Mouse (Mus musculus) naive thymus-derived CD4-positive, alpha-beta T cell, adult 2 months (primary cell): ENCODE measurements around the gene Rpl9-ps1.

Source experiments
- DNase-seq: peaks from one replicate; pipeline ENCODE4 v3.0.0-alpha.2; 2011; ENCODE audit warnings: low read depth

Gene Rpl9-ps1

DNA sequence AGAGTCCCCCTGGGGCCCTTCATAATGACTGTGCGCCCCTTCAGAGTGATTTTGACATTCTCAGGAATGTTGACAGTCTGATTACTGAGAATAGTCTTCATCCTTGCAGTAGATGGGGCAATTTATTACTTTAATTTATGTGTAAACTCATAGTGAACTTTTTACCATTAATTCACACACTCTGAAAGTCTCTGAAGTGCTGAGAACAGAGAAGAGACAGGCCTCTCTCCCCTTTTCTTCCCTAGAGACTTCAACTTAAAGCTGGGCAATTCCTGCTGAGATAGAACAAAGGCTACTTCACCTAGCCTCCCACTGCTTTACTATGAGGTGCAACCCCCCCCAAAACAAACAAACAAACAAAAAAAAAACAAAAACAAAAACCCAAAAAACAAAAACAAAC is at the start of gene Rpl9-ps1:
Gene Rpl9-ps1 (minus strand): TSS at position 101 of the 400 bp plus-strand sequence.
- DNase-seq: no peak

DNA sequence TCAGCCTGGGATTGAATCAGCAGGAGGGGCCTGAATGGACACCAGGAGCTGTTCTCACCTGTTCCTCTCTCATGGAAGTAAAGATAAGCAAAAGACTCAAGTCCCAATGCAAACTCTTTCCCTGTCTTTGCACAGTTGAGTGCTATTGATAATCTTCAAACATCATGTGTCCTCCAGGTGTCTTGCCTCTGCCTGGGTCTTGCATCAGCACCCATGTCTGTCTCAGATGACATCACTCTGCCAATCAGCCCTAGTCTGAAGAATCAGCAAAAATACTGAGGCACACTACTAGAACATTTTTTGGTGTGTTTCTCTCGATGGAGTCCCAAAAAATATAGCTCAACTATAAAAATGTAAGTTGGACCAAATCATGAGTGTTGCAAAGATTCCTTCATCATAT is 46.6 kb upstream of the Rpl9-ps1 start:
- DNase-seq: no peak

GRCm38 (mm10) chr11:83689918-83690317 is 44.5 kb upstream of the Rpl9-ps1 start:
- no peak for DNase-seq

DNA sequence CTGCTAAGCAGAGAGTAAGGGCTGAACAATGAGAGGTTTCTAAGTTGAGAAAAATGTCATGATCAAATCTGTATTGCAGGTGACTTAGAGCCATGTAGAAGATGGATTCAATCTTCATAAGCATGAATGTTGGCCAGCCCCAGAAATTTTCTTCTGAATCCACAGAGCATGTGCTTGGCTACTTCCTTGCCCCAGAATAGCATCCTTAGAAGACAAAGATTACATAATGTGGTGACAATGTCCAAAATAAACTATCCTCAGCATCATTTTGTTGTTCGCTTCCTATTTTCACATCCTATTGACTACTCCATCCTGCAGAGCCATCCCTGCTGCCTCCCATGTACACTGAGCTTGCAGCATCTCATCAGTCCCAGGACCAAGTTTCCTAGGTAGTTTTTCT is 30.2 kb upstream of the Rpl9-ps1 start:
- DNase-seq: no peak

GRCm38 (mm10) chr11:83671743-83672142 is 26.3 kb upstream of the Rpl9-ps1 start:
- DNase-seq: no peak

GRCm38 (mm10) chr11:83663532-83663931 is 18.1 kb upstream of the Rpl9-ps1 start:
- no peak for DNase-seq

- DNase-seq: peak; percentile 14
These were observed 16.8 kb upstream of the Rpl9-ps1 start, which contains the start of gene Ccl4 for GRCm38 (mm10) chr11:83662204-83662603. Ccl4 (plus strand) TSS chr11:83662584.

DNA sequence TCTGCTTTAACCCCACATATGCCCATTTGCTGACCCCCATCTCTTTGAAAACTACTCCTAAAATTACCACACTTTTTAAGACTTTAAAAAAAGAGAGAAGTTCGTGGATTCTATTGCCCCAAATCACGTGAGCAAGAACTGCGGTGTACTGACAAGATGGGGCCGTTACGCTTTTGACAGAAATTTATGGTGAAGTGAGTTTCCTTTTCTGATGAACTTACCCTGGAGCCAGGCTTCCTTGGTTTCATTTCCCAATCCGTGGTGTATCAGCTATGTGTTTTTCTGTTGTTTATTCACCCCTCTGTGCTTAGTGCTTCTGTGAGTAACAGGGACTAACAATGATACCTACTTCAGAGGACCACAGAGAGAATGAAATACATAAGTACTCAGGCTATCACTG is 13.4 kb upstream of the Rpl9-ps1 start:
- no peak for DNase-seq

DNA sequence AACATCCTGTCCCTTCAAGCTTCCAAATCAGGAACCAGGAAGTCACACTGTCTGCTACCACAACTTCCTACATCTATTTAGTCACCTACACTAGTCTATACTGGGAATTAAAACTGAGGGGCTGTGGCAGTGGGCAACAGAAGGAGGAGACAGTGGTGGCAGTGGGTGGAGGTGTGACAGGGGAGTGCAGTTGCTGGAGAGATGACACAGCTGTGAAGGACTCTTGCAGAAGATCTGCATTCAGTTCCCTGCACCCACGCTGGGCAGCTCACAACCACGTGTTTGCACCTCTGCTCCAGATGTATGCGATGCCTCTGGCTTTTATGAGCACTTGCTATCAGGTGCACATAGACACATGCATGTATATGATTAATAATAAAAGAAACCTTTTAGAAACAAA is 12.1 kb upstream of the Rpl9-ps1 start:
- DNase-seq: no peak

GRCm38 (mm10) chr11:83654606-83655005 is 9.2 kb upstream of the Rpl9-ps1 start:
- no peak for DNase-seq

DNA sequence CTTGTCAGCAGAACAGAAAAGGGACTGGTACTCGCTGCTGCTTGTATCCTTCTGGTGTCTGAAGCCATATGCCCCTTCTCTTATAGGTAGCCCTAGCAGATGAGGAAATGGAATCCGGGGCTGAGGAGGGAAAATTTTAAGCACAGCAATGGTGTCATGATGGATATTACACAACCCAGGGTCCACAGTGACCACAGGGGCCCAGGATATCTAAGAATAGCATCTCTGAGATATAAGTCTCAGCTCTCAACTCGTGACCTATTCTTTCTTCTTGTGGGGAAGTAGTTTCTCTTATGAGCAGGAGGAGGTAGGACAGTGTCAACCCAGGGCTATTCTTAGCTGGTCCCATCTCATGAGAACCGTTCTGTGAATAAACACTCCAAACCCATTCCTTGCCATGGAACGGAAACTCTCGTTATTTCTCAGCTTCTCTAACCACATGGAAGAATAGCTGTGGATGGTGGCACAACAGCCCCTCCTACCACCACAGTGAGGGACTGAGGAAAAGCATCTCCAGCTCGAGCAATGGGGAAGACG is 4.0 kb upstream of the Rpl9-ps1 start, which contains the start of gene Ccl3:
Gene Ccl3 (minus strand): TSS at position 51 of the 537 bp plus-strand sequence.
- no peak for DNase-seq

DNA sequence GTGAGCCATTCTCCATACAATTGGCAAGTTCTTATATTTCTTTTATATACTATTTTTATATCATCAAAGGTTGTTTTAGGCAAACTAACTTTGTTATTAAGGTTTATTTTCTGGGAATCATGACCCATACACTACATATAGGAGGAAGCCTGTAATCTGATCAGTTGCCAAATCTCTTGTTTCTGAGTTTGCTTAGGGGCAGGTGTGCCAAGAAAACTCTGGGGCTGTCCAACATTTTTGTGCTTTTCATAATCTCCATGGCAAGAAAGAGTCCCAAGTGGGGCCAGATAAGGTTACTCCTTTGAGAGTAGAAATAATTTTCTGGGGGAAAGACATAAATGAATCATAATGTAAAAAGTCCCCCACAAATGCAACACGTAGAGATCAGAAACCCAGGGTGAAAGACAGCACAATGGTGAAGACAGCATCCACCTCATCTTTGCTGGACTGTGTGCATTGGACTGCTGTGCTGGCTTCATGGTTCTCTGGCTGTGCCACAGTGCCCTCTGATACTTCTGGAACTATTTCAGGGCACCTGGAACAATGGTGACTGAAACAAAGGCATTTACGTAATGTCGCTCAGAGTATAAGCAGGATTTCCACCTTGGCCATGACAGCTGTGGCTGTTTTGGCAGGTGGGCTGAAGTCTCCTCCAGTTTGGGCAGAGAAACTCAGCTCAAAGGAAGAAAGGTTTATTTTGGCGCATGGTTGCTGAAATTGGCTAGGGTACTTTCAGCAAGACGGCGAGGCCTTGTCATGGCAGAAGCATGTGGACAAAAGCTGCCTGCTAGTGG is 1.1 kb upstream of the Rpl9-ps1 start:
- no peak for DNase-seq

DNA sequence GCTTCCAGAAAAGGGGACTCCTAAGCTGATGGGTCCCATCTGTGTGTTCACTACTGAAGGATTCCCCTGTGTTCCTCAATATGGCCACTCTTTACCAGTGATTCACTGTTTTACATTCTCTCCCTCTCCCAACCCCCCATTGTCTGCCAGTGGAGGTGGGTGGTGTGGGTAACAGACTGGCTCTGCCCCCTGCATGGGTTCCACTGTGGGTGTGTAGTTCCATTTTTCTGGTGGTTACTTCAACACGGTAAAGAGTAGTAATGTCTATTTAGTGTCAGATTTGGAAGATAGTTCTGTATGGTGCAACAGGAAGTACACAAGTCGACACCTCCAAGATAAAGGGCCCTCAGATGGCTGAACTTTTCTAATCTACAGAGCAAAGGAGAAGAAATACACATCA is 4.2 kb downstream of the Rpl9-ps1 start:
- DNase-seq: no peak

- peak; percentile 44 for DNase-seq
These were observed 5.3 kb downstream of the Rpl9-ps1 start for GRCm38 (mm10) chr11:83640141-83640540.

- peak; percentile 37 for DNase-seq
These were observed 5.9 kb downstream of the Rpl9-ps1 start for GRCm38 (mm10) chr11:83639533-83639932.

DNA sequence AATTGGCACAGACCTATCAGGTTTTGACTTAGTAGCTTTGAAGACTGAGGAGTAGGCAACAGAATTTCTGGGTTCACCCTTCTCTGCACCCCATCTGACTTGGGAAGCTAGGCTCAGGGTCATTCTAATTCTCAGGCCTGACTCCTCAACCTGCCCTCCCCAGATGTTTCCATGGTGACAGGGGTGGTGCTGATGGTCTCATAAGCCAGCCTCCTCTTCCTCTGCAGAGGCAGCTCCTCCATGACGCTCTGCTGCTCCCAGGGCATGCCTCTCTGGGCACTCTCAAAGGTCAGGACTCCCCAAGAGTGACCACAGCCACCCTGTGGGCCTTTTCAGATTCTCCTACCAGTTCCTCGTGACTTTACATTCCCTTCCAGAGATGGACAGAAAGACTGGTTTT is 6.5 kb downstream of the Rpl9-ps1 start:
- DNase-seq: no peak

- DNase-seq: no peak
These were observed 8.6 kb downstream of the Rpl9-ps1 start for GRCm38 (mm10) chr11:83636742-83637235.

DNA sequence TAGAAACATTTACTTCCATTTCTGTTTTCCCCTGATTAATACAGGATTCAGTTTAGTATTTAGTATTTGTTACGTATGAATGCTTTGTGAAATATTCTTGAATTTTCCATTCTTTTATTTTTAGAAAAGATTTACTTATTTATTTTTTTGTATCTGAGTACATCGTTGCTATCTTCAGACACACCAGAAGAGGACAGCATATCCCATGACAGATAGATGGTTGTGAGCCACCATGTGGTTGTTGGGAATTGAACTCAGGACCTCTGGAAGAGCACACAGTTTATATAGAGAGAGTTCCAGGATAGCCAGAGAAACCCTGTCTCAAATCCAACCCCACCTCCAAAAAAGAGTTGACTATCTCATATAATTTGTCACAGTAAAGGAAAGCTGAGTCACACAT is 10.5 kb downstream of the Rpl9-ps1 start:
- no peak for DNase-seq

DNA sequence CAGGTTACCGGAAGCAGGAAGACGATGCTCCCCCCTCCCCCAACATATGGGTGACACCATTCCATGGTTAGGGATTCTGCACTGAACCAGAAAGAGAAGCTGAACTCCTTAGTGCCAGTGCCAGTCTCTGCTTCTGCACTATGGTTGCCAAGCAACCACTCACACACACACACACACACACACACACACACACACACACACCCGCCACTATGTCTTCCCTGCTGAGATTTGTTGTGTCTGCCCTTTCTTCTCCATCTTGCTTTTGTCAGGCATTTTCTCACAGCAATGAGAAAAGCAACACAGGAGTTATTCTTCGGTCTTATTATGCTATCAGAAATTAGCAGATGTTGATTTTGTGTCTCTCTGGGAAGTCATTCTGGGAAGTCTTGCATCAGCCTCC is 11.0 kb downstream of the Rpl9-ps1 start:
- no peak for DNase-seq

DNA sequence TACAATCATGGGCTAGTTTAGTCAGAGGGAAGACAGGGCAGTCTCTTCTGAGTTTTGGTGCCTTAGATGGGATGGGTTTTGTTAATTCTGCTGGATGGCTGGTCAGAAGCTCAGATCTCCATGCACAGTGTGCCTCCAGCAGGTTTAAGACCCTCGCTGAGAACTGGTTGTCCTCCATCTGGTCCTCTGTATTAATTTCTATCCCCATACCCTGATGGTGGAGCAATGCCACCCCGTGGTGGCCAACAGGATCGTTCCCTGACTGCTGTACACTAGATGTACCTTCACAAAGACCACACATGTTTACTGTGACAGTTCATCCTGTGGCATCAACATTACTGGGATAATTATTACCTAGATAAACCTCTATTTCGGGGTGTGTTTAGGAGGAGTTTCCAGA is 12.7 kb downstream of the Rpl9-ps1 start:
- DNase-seq: no peak

- no peak for DNase-seq
These were observed 14.4 kb downstream of the Rpl9-ps1 start for GRCm38 (mm10) chr11:83631065-83631464.

GRCm38 (mm10) chr11:83630630-83631029 is 14.8 kb downstream of the Rpl9-ps1 start:
- no peak for DNase-seq

- no peak for DNase-seq
These were observed 16.6 kb downstream of the Rpl9-ps1 start for GRCm38 (mm10) chr11:83628808-83629207.

DNA sequence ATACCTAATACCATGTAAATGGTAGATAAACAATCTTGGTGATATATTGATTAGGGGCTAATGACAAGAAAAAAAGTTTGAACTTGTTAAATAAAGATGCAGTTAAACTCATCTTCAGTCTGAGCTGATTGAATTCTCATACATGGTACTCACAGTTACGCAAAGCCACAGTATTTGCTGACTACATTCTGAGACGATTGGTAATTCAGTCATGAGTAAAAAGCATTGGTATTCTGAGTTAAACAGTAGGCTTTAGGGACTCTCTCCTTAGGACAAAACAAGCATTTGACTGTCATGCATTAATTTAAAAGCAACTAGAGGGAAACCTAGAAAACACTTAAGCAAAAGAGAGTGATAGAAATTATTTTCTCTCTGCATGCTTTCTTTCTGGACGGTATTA is 21.8 kb downstream of the Rpl9-ps1 start:
- DNase-seq: no peak
